Comparison of ENCODE assay signal across 8 mouse cellular contexts in genomic region chr8:12670965-12671364, GRCm38 (mm10). TPM values are rescaled to one million over a fixed set of nuclear protein-coding genes. Genes with fewer than 3 reads are reported as not detected.
DNase-seq lines count a peak whose midpoint lies in the region; ATAC-seq and TF ChIP-seq lines count a peak whose summit lies in the region.

No protein-coding gene starts in this region.

- intact Hi-C loops in gastrocnemius, adult 2 months (cut with DNase I) = loop anchor here (5.0 kb wide), 1 partner anchor 86 kb away; the partner anchor contains the start of gene Atp11a

- H3K27me3 ChIP-seq in E14TG2a.4 (ENCODE audit: insufficient read depth, low read length) = peaks cover 20% of the 10 kb centered on the region
- H3K27me3 ChIP-seq in forebrain, embryonic 12.5 days = peaks cover 10% of the 10 kb centered on the region
- H3K27me3 ChIP-seq in liver, embryonic 13.5 days = peaks cover 23% of the 10 kb centered on the region

- no peaks in the 10 kb centered on the region for H3K9me3 ChIP-seq in E14TG2a.4 (ENCODE audit: low read length)
- no peaks in the 10 kb centered on the region for H3K9me3 ChIP-seq in forebrain, embryonic 12.5 days
- no peaks in the 10 kb centered on the region for H3K9me3 ChIP-seq in liver, embryonic 13.5 days (replicated peaks)

- H3K4me2 ChIP-seq in forebrain, embryonic 12.5 days = peak overlapping the region; percentile 85
- H3K4me2 ChIP-seq in liver, embryonic 13.5 days = peak overlapping the region; percentile 91

- WGBS in forebrain, embryonic 12.5 days = 36% methylated on average over 6 of the region's 6 CpGs
- 16% methylated on average over 6 of the region's 6 CpGs for WGBS in liver, embryonic 13.5 days (ENCODE audit: insufficient replicate concordance)

- peak overlapping the region; percentile 85 for H3K9ac ChIP-seq in forebrain, embryonic 12.5 days
- H3K9ac ChIP-seq in liver, embryonic 13.5 days = peak overlapping the region; percentile 87

- ATAC-seq in forebrain, embryonic 12.5 days (ENCODE audit: low FRiP score) = no peak
- peak; percentile 89 for ATAC-seq in liver, embryonic 13.5 days (ENCODE audit: low read depth)
- no peak for ATAC-seq in CD4-positive, CD25-positive, alpha-beta regulatory T cell, adult 4 months

- peaks cover 14% of the 10 kb centered on the region for H3K4me1 ChIP-seq in E14TG2a.4 (replicated peaks; ENCODE audit: low read depth, low read length)
- H3K4me1 ChIP-seq in forebrain, embryonic 12.5 days = peaks cover 19% of the 10 kb centered on the region
- H3K4me1 ChIP-seq in liver, embryonic 13.5 days (replicated peaks) = peaks cover 32% of the 10 kb centered on the region

- H3K4me3 ChIP-seq in gastrocnemius, adult 2 months = peak overlapping the region; percentile 90
- peak overlapping the region; percentile 95 for H3K4me3 ChIP-seq in E14TG2a.4 (replicated peaks; ENCODE audit: low read length)
- H3K4me3 ChIP-seq in forebrain, embryonic 12.5 days (replicated peaks) = peak overlapping the region; percentile 93
- H3K4me3 ChIP-seq in liver, embryonic 13.5 days (replicated peaks) = peak overlapping the region; percentile 95

- TF ChIP-seq CTCF in gastrocnemius, adult 2 months (IDR thresholded peaks at IDR 0.05) = no peak
- no peak for TF ChIP-seq CTCF in E14TG2a.4 (conservative IDR thresholded peaks at IDR 0.05; ENCODE audit: low read length)

- H3K27ac ChIP-seq in gastrocnemius, adult 2 months = no peak overlapping the region
- no peak overlapping the region for H3K27ac ChIP-seq in forebrain, embryonic 12.5 days
- peak overlapping the region; percentile 82 for H3K27ac ChIP-seq in liver, embryonic 13.5 days

- no peak for DNase-seq in gastrocnemius, adult 2 months
- no peak for DNase-seq in gastrocnemius, postnatal 25 days
- peak; percentile 41 for DNase-seq in liver, embryonic 13.5 days
- no peak for DNase-seq in adrenal gland, postnatal 4 days (ENCODE audit: low spot score in 2 of 2)
- DNase-seq in thymus, postnatal 10 days (ENCODE audit: low spot score in 2 of 2) = no peak

- H3K36me3 ChIP-seq in E14TG2a.4 (ENCODE audit: insufficient read depth, low read length) = no peaks in the 10 kb centered on the region
- 0 out of 2 replicates have a peak, but pooled peaks cover under 1% of the 10 kb centered on the region for H3K36me3 ChIP-seq in forebrain, embryonic 12.5 days (replicated peaks)
- H3K36me3 ChIP-seq in liver, embryonic 13.5 days = peaks cover 28% of the 10 kb centered on the region

RNA-seq across cellular contexts. Expression of gene Tubgcp3, which starts 1.1 kb away (rescaled TPM):
- total RNA-seq in gastrocnemius, adult 2 months (2021) = 1 to 10 TPM; 8.6 to 8.9 TPM
- 1 to 10 TPM; 7.5 to 7.7 TPM for total RNA-seq in gastrocnemius, postnatal 25 days (2021)
- polyA plus RNA-seq in forebrain, embryonic 12.5 days (2016; fragmentation: Nextera tagmentation; extraction: Ambion mirVana) = 59.0 and 62.2 TPM in 2 replicates
- 25.1 and 31.3 TPM in 2 replicates for polyA plus RNA-seq in liver, embryonic 13.5 days (2015; fragmentation: Nextera tagmentation; extraction: Ambion mirVana)
- polyA plus RNA-seq in CD4-positive, CD25-positive, alpha-beta regulatory T cell, adult 4 months (2017; shearing (Covaris generic)) = 10 to 100 TPM; 43.9 to 71.5 TPM
- total RNA-seq in adrenal gland, postnatal 4 days (2021) = 10 to 100 TPM; 47.5 to 48.7 TPM

Comparison
In these comparisons a context has a peak if more than half of its experiments do, and no peak if none do; other contexts are left out.
1. RNA of gene Tubgcp3, which starts 1.1 kb away (total RNA-seq): 47.5 to 48.7 TPM in adrenal gland, postnatal 4 days; 8.6 to 8.9 TPM in gastrocnemius, adult 2 months and 7.5 to 7.7 TPM in gastrocnemius, postnatal 25 days; every median in the first group is over 4 times any median in the second.
2. Peak in every context shown above with its lines, with median percentiles within 50 percentile points of each other: H3K4me3 ChIP-seq.